Mouse (Mus musculus) megakaryocyte, embryonic 14.5 days (primary cell): Measurements from ENCODE around the gene Negr1.

Source experiments
- FLI1 ChIP-seq: IDR thresholded peaks from 2 replicates; pipeline ENCODE4 v1.6.1; 2012; ENCODE audit warnings: low read length, inconsistent platforms, mixed read lengths
- GATA1 ChIP-seq: IDR thresholded peaks from 3 replicates; pipeline ENCODE4 v1.6.1; 2012; ENCODE audit warnings: mixed read lengths, low read length, inconsistent platforms, borderline replicate concordance

- TF ChIP-seq GATA1: no peak
- no peak for TF ChIP-seq FLI1
Measured at GRCm38 (mm10) chr3:156703241-156703640, 141.6 kb downstream of the Negr1 start.
